Mouse (Mus musculus): ENCODE measurements around the gene Nkain2.

GRCm38 (mm10) chr10:32536057-32536456 lies 354.2 kb downstream of the Nkain2 start:
- TF ChIP-seq CTCF (conservative IDR thresholded peaks at IDR 0.05 in 1 of 2, IDR thresholded peaks at IDR 0.05 in 1 of 2; ENCODE audit: low read depth in 2 of 2, low read length in 2 of 2) (no peak), MAFK (IDR thresholded peaks at IDR 0.05; ENCODE audit: insufficient replicate concordance, low read length) (no peak), EP300 (IDR thresholded peaks at IDR 0.05; ENCODE audit: low read length) (no peak), E2F4 (IDR thresholded peaks at IDR 0.05; ENCODE audit: insufficient replicate concordance, low read depth, low read length) (no peak)

Measured in CH12.LX (cell line).